Mouse (Mus musculus): ENCODE data around the gene Slc6a19.

DNA sequence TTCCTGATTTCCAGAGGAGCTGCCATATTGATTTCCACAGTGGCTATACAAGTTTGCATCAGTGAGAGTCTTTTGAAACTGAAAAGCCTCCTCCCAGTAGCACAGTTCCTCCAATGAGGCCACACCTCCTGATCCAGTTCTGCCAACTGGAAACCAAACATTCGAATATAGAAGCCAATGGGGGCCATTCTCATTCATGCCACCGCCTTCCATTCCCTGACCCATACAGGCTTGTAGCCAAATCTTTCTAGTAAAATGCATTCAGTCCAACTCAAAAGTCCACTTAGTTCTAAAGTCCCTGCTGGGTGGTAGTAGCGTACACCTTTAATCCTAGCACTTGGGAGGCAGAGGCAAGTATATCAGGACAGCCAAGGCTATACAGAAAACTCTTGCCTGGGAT is 51.4 kb downstream of the Slc6a19 start:
- TF ChIP-seq CTCF (IDR thresholded peaks at IDR 0.05; ENCODE audit: low read depth, low read length), result no peak
- TF ChIP-seq POLR2A (IDR thresholded peaks at IDR 0.05; ENCODE audit: extremely low read depth, insufficient read depth, low read length), result no peak

Measured in liver, adult 2 months (tissue).